Mouse (Mus musculus) lung, embryonic 14.5 days (tissue): ENCODE measurements at regions not wholly inside any gene's neighbourhood (a gene's known extent, or its start where the extent isn't known, plus 50 kb on each side); places are given as distances from the start of the nearest gene placed in this dataset.
"Not testable (repeated sequence)": the region's sequence is repeated elsewhere in the genome, so short reads cannot be mapped to it uniquely, and the experiment has no call there.

Experiments used
- ATAC-seq: fragments of 200-750 bp; cut with Nextera tagmentation; 2 replicates; pipeline ENCODE4 v1.8.0; 2017; ENCODE audit warnings: mild to moderate bottlenecking, moderate TSS enrichment, moderate library complexity; ENCODE audit not compliant: insufficient read depth
- DNase-seq: peaks from one replicate; pipeline ENCODE4 v3.0.0-alpha.2; 2015
- H3K27ac ChIP-seq: fragments of 300-500 bp; sonication (generic); 2 replicates; pipeline ENCODE4 v1.5.1; 2014; ENCODE audit warnings: low read depth, mild to moderate bottlenecking, moderate library complexity
- H3K27me3 ChIP-seq: fragments of 300-500 bp; sonication (generic); 2 replicates; pipeline ENCODE4 v1.6.1; 2014; ENCODE audit warnings: low read length, control low read depth; ENCODE audit not compliant: insufficient read depth
- H3K36me3 ChIP-seq: fragments of 300-500 bp; sonication (generic); 2 replicates; pipeline ENCODE4 v1.6.1; 2014; ENCODE audit warnings: control low read depth; ENCODE audit not compliant: insufficient read depth
- H3K4me1 ChIP-seq: fragments of 300-500 bp; sonication (generic); 2 replicates; pipeline ENCODE4 v1.6.1; 2014; ENCODE audit warnings: antibody characterized with exemption, control low read depth; ENCODE audit not compliant: insufficient read depth
- H3K4me2 ChIP-seq: fragments of 300-500 bp; sonication (generic); 2 replicates; pipeline ENCODE4 v1.6.1; 2014; ENCODE audit warnings: mild to moderate bottlenecking
- H3K4me3 ChIP-seq: fragments of 300-500 bp; sonication (generic); 2 replicates; pipeline ENCODE4 v1.5.1; 2014; ENCODE audit warnings: low read depth, low read length
- H3K9ac ChIP-seq: fragments of 300-500 bp; sonication (generic); 2 replicates; pipeline ENCODE4 v1.6.1; 2014
- H3K9me3 ChIP-seq: fragments of 300-500 bp; sonication (generic); 2 replicates; pipeline ENCODE4 v1.6.1; 2016; ENCODE audit warnings: low read depth, low read length, control low read depth
- CTCF ChIP-seq: IDR thresholded peaks from 2 replicates; pipeline ENCODE4 v1.5.1; 2016; ENCODE audit warnings: antibody characterized with exemption, low read depth
- WGBS: fragments of 180-500 bp; shearing (Covaris S2); extraction: QIAGEN DNeasy Blood & Tissue Kit; methylation state at CpG from one replicate; pipeline ENCODE4 v1.1.7; 2014; 5-methylcytosine and 5-hydroxymethylcytosine counted together

DNA sequence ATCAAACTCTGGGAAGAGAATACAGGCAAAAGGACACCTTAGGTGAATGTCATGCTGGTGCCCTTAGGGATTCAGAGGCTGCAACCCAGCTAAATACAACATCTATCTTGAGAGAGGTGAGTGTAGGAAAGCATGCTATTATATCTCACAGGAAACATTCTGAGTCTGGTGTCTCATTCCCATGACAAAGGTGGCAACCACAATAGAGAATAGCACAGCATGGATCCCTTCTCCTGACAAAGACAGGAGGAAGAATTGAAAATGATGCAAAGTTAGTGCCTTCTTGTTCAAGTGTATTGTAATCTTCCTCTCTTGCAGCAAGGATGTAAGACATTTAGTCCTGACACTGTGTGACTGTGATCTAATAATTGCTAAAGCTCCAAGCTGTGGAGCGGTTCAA, 532.8 kb downstream of the Tfec start:
- H3K36me3 ChIP-seq, result no peaks in the 10 kb centered on the region
- no peaks in the 10 kb centered on the region for H3K9me3 ChIP-seq
- no peak overlapping the region for H3K4me2 ChIP-seq
- DNase-seq (no peak), ATAC-seq (no peak)
- no peak for TF ChIP-seq CTCF
- 93% methylated on average over 1 of the region's 1 CpGs for WGBS
- H3K4me3 ChIP-seq, result no peak overlapping the region
- H3K4me1 ChIP-seq, result no peaks in the 10 kb centered on the region
- H3K27me3 ChIP-seq, result no peaks in the 10 kb centered on the region
- H3K27ac ChIP-seq, result no peak overlapping the region
- H3K9ac ChIP-seq, result no peak overlapping the region

DNA sequence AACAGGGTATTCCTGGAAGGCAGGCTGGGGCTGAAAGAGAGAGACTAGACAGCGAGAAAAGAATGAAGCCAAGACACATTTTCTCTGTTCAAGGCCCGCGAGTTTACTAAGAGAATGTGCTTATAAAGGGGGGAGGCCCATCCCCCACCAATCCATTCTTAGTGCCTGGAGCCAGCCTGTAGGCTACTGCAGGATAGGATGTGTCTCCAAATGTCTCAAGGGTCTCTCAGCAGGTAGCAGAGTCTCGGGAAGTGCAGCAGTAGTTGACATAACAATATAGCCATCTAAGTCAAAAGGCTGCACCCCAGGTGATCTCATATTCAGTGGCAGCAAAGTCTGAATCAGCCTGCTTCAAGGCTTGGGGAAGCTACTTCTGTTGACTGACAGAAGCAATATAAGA, 536.2 kb downstream of the Tfec start:
- no peak overlapping the region for H3K4me2 ChIP-seq
- no peak overlapping the region for H3K27ac ChIP-seq
- TF ChIP-seq CTCF, result no peak
- WGBS, result 64% methylated on average over 4 of the region's 4 CpGs
- no peaks in the 10 kb centered on the region for H3K36me3 ChIP-seq
- DNase-seq (no peak), ATAC-seq (no peak)
- no peaks in the 10 kb centered on the region for H3K4me1 ChIP-seq
- H3K9ac ChIP-seq, result no peak overlapping the region
- no peak overlapping the region for H3K4me3 ChIP-seq
- H3K9me3 ChIP-seq, result no peaks in the 10 kb centered on the region
- no peaks in the 10 kb centered on the region for H3K27me3 ChIP-seq

DNA sequence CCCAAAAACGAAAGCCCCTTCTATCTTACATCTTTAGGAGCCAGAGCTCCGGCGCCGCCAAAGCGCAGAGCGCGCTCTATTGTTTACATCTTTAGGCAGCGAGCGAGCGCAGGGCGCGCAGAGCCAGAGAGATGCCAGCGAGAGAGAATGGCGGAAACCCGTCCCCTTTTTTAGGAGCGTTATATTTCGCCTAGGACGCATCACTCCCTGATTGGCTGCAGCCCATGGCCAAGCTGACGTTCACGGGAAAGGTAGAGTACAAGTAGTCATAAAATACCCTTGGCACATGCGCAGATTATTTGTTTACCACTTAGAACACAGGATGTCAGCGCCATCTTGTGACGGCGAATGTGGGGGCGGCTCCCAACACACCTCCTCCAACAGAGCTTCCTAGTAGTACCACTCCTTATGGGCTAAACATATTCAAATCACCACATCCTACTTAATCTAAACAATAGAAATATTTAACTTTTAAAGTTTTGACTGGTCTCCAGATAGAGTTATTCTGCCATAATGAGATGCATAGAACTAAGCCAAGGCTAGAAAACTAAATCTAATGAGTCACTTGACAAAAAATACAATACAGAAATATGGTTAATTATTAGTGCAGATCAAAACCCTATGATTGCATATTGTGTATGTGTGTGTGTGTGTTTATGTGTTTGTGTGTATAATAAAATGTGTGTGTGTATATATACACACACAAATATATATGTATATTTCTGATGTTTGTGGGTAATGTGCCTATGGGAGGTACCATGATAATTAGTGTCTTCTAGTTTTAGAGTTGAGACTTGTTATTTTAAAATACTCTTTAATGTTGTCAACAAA, 538.1 kb downstream of the Tfec start:
- not testable (repeated sequence) for H3K27ac ChIP-seq, H3K9ac ChIP-seq, H3K4me1 ChIP-seq, H3K27me3 ChIP-seq, H3K4me2 ChIP-seq, H3K36me3 ChIP-seq, H3K9me3 ChIP-seq
- DNase-seq, result peak; percentile 36
- H3K4me3 ChIP-seq, result peak overlapping the region; percentile 25
- WGBS, result 44% methylated on average over 4 of the region's 25 CpGs
- peak; percentile 84 for ATAC-seq
- peak; percentile 20; the same call in 1 of the 2 replicates for TF ChIP-seq CTCF

DNA sequence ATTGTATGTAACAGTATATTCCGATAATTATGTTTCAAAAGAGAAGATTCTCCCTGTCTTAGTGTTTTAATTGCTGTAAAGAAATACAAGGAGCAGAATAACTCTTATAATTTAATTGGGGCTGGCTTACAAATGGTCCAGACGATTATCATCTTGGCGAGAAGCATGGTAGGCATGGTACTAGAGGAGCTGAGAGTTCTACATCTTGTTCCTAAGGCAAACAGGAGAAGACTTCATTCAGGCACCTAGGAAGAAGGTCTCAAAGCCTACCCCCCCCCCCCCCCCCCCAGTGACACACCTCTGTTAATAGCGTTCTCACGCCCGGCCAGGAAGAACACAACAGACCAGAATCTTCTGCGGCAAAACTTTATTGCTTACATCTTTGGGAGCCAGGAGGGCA, 538.8 kb downstream of the Tfec start:
- H3K9ac ChIP-seq, result no peak overlapping the region
- no peaks in the 10 kb centered on the region for H3K9me3 ChIP-seq
- ATAC-seq (peak; percentile 49; the same call in 1 of the 2 replicates), DNase-seq (no peak)
- WGBS, result 50% methylated on average over 6 of the region's 7 CpGs
- no peaks in the 10 kb centered on the region for H3K27me3 ChIP-seq
- H3K36me3 ChIP-seq, result no peaks in the 10 kb centered on the region
- peak overlapping the region; percentile 25 for H3K4me3 ChIP-seq
- peak overlapping the region; percentile 49 for H3K4me2 ChIP-seq
- TF ChIP-seq CTCF, result no peak
- H3K4me1 ChIP-seq, result no peaks in the 10 kb centered on the region
- H3K27ac ChIP-seq, result no peak overlapping the region

DNA sequence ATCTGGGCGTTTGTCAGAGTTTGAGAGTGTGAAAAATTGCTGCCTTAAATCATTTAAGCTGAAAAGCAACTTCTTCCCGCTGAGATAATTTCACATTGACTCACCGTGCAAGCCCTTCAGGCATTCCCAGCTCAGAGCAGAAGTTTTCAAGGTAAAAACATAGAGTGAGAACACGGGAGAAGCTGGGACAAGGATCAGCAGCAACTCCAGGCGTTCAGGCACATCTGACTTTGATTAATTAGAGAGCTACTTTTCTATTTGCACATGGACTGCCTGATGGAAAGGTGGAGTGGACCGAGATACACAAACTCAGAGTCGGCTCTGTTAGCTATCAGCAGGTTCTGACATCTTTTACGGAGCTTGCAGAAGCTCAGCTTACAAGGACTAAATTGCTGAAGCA, 564.6 kb downstream of the Tfec start:
- no peak for ATAC-seq
- 7% methylated on average over 8 of the region's 8 CpGs for WGBS
- Histone ChIP-seq H3K4me2 (no peak overlapping the region), H3K9me3 (no peaks in the 10 kb centered on the region), H3K36me3 (no peaks in the 10 kb centered on the region), H3K27ac (no peak overlapping the region), H3K4me1 (no peaks in the 10 kb centered on the region), H3K27me3 (no peaks in the 10 kb centered on the region), H3K9ac (no peak overlapping the region), H3K4me3 (no peak overlapping the region)
- TF ChIP-seq CTCF, result no peak
- DNase-seq, result no peak

DNA sequence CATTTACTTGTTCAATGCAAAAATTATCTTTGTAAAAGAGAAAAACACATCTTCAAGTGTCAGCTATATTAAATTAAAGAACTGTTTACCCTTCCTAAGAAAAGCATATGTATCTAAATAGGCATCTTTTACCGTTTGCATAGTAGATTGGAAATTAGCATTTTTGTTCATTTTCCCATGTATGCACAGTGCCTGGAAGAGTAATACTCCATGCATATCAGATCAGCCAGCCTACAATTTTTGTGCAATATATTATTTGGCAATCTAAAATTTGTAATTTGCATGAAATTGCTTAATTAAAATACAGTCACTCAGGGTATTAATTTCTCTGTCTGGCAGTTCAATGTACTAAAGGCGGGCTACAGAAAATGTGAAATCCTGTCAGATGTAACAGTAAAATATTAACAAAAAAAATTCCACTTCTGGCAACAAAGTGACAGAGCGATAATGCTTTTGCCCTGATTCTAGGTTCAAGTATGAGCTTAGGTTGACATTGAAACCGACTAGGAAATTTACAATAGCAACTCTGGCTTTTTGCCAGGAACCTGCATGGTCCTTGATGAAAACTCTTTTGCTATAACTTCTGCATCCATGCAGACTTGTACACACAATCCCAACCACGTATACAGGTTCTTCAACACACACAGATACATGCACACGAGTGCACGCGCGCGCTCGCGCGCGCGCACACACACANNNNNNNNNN, 583.8 kb downstream of the Tfec start:
- Histone ChIP-seq H3K27me3 (0 out of 2 replicates have a peak, but pooled peaks cover 2% of the 10 kb centered on the region), H3K36me3 (no peaks in the 10 kb centered on the region), H3K4me3 (no peak overlapping the region), H3K4me2 (no peak overlapping the region), H3K9ac (no peak overlapping the region), H3K4me1 (no peaks in the 10 kb centered on the region), H3K9me3 (no peaks in the 10 kb centered on the region), H3K27ac (no peak overlapping the region)
- WGBS, result 85% methylated on average over 15 of the region's 15 CpGs
- TF ChIP-seq CTCF, result no peak
- DNase-seq, result peak; percentile 49
- ATAC-seq, result no peak

DNA sequence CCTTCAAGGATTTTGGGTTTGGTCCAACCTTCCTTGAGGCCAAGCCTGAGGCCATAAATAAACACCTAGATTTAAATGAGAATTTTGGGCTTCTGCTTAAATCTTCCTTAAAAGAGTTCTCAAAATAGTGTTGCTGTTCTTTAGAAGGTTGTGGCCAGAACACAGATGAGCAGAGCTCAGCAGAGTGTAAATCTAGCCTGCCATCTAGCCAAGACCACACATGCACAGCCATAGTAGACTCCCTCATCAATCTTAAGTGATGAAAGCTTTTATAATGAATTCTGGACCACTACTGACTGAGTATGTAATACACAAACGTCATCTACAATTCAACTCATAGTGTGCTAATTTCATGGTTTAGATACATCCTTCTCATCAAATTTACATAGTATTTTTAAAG, 585.3 kb downstream of the Tfec start:
- Histone ChIP-seq H3K9me3 (no peaks in the 10 kb centered on the region), H3K4me3 (no peak overlapping the region), H3K4me1 (no peaks in the 10 kb centered on the region), H3K9ac (no peak overlapping the region), H3K27ac (no peak overlapping the region), H3K36me3 (no peaks in the 10 kb centered on the region), H3K27me3 (0 out of 2 replicates have a peak, but pooled peaks cover 2% of the 10 kb centered on the region), H3K4me2 (no peak overlapping the region)
- ATAC-seq, result no peak
- no peak for TF ChIP-seq CTCF
- WGBS, result 19% methylated on average over 1 of the region's 1 CpGs
- peak; percentile 24 for DNase-seq
